Mouse (Mus musculus) brain, embryonic 14.5 days (tissue): ENCODE results near the gene 4930469K13Rik.
A peak's percentile ranks its signal among the peaks of the same experiment; 100 is the strongest.

ENCODE experiments used
- CTCF ChIP-seq: fragments of 200-500 bp; IDR thresholded peaks from 2 replicates; pipeline ENCODE4 v1.5.1; 2012; ENCODE audit warnings: inconsistent platforms, mild to moderate bottlenecking, moderate library complexity, borderline replicate concordance; ENCODE audit not compliant: insufficient read depth, insufficient read length; ENCODE audit errors: extremely low read depth
- POLR2A ChIP-seq: fragments of 200-500 bp; IDR thresholded peaks from 2 replicates; pipeline ENCODE4 v1.6.1; 2012; ENCODE audit warnings: mild to moderate bottlenecking, inconsistent platforms, borderline replicate concordance; ENCODE audit not compliant: poor library complexity, insufficient read depth, insufficient read length, severe bottlenecking; ENCODE audit errors: extremely low read depth

- no peak for TF ChIP-seq POLR2A
- TF ChIP-seq CTCF: peak; percentile 51; the same call in 1 of the 2 replicates
These were observed 154.1 kb downstream of the 4930469K13Rik start for GRCm38 (mm10) chr11:33944067-33944785.
